Mouse (Mus musculus) embryonic facial prominence, embryonic 10.5 days (tissue): ENCODE results near the gene Hivep3. TPM values are rescaled to one million over a fixed set of nuclear protein-coding genes. Genes with fewer than 3 reads are reported as not detected.
A peak's percentile ranks its signal among the peaks of the same experiment; 100 is the strongest.

Source experiments
- DNase-seq: peaks from one replicate; pipeline ENCODE4 v3.0.0-alpha.2; 2017; ENCODE audit warnings: low spot score
- H3K27ac ChIP-seq: fragments of 300-500 bp; sonication (generic); replicated peaks from 2 replicates; pipeline ENCODE4 v1.5.1; 2016; ENCODE audit warnings: mild to moderate bottlenecking
- H3K27me3 ChIP-seq: fragments of 300-500 bp; sonication (generic); replicated peaks from 2 replicates; pipeline ENCODE4 v1.6.1; 2016; ENCODE audit warnings: low read depth, mild to moderate bottlenecking; ENCODE audit not compliant: poor library complexity, severe bottlenecking
- H3K36me3 ChIP-seq: fragments of 300-500 bp; sonication (generic); replicated peaks from 2 replicates; pipeline ENCODE4 v1.6.1; 2016; ENCODE audit warnings: mild to moderate bottlenecking, moderate library complexity
- H3K4me1 ChIP-seq: fragments of 300-500 bp; sonication (generic); 2 replicates; pipeline ENCODE4 v1.6.1; 2016
- H3K4me3 ChIP-seq: fragments of 300-500 bp; sonication (generic); 2 replicates; pipeline ENCODE4 v1.5.1; 2016; ENCODE audit warnings: mild to moderate bottlenecking, moderate library complexity
- H3K9me3 ChIP-seq: fragments of 300-500 bp; sonication (generic); 2 replicates; pipeline ENCODE4 v1.6.1; 2016; ENCODE audit warnings: mild to moderate bottlenecking
- WGBS: fragments of 180-500 bp; shearing (Covaris S2); methylation state at CpG from one replicate; pipeline ENCODE4 v1.1.7; 2016; 5-methylcytosine and 5-hydroxymethylcytosine counted together
- polyA plus RNA-seq: library from polyadenylated mRNA; unstranded; fragments of >200 nt; fragmentation: Nextera tagmentation; extraction: Ambion mirVana; gene quantifications from 2 replicates; pipeline ENCODE4 v1.2.1, GENCODE M21; 2016

Hivep3 gene
- polyA plus RNA-seq, 1 experiment from 2014 or later = 1.5 TPM

- Histone ChIP-seq H3K36me3 (no peaks in the 10 kb centered on the region), H3K27me3 (peaks cover 63% of the 10 kb centered on the region), H3K27ac (no peak overlapping the region), H3K4me1 (peaks cover 43% of the 10 kb centered on the region), H3K4me3 (no peak overlapping the region), H3K9me3 (no peaks in the 10 kb centered on the region)
- DNase-seq = peak; percentile 19
- WGBS = 6% methylated on average over 2 of the region's 2 CpGs
Observed at GRCm38 (mm10) chr4:119812775-119813174, 79.2 kb downstream of the Hivep3 start.

- Histone ChIP-seq H3K9me3 (no peaks in the 10 kb centered on the region), H3K36me3 (no peaks in the 10 kb centered on the region), H3K4me1 (peaks cover 43% of the 10 kb centered on the region), H3K27ac (no peak overlapping the region), H3K4me3 (no peak overlapping the region; the same call in 1 of the 2 replicates), H3K27me3 (peaks cover 63% of the 10 kb centered on the region)
- no peak for DNase-seq
- 8% methylated on average over 12 of the region's 12 CpGs for WGBS
Observed at GRCm38 (mm10) chr4:119813500-119814184, 80.1 kb downstream of the Hivep3 start.

DNA sequence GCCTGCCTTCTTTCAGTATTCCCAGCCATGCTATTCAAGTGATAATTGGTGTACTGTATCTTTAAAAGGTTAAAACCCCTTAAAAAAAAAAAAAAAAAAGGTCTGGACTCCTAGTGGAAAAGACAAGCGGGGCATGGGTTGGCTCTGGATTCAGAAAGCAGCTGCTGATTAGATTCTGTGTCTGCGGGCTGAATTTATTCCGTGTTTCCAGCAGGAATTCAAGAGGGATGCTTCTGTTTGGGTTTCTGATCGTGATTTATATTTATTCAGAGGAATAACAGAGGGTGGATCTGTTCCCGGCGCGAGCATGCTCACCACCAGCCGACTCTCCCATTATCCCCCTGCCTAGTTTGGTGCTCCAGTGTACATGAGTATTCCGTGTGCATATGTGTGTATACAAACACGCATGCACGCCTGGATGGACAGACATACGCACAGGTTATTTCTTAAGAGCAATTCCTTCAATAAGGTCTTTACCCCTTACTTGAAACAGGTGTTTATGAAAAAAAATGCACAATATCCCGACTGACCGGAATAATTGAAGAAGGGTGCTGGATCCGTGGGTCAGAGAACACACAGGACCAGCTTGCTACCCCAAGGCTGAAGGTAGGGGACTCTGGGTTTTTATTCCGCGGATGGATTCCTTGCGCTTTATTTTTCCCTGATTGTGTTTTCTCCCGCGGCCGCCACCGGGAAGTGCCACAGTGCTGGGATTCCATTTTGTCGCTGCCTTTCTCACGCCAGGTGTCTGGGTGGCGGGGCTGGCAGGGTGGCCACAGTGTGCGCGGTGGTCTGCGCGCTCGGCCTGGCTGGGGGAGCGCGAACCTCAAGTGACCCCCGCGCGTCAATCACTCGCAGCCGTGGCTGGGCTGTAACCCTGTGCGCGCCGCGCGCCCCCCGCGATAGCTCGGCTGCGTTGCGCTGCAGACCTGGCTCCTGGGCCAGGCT is 80.9 kb downstream of the Hivep3 start:
- peak overlapping the region; percentile 66 for H3K4me3 ChIP-seq
- peaks cover 43% of the 10 kb centered on the region for H3K4me1 ChIP-seq
- WGBS = 2% methylated on average over 47 of the region's 47 CpGs
- no peaks in the 10 kb centered on the region for H3K36me3 ChIP-seq
- peak; percentile 43 for DNase-seq
- peaks cover 63% of the 10 kb centered on the region for H3K27me3 ChIP-seq
- H3K9me3 ChIP-seq = no peaks in the 10 kb centered on the region
- no peak overlapping the region; the same call in 1 of the 2 replicates for H3K27ac ChIP-seq

DNA sequence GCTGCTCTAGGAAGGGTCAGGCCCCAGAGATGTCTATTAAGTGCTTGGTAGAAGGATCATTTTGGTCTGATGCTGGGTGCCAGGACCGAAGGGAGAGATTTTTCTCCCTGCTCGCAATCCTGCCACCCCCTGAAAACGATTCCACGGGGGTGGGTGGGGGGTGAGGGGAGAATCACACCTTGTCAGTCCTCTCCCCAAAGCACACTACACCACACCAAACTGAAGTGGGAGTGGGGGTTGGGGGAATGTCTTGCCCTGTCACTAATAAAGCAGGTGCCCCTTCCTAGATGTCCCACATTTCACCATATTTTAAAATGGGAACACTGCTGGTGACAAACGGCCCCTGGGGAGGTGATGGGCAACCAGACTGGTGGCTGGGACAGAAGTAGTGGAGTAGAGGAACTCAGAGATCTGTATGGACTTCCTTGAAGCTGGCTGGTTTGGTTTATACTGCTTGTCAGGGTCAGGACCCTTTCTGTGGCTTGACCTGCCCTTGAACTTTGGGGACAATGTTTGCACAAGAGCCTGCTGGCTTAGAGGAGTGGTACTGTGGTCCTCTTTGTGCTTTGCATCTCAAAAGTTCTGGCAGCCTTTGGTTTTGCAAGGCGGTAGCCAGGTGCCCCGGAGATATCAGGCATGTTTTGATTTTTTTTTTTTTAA is 81.7 kb downstream of the Hivep3 start:
- WGBS = 11% methylated on average over 7 of the region's 7 CpGs
- peaks cover 43% of the 10 kb centered on the region for H3K4me1 ChIP-seq
- no peak overlapping the region for H3K27ac ChIP-seq
- H3K36me3 ChIP-seq = no peaks in the 10 kb centered on the region
- peak; percentile 16 for DNase-seq
- H3K9me3 ChIP-seq = no peaks in the 10 kb centered on the region
- peak overlapping the region; percentile 66 for H3K4me3 ChIP-seq
- peaks cover 63% of the 10 kb centered on the region for H3K27me3 ChIP-seq

DNA sequence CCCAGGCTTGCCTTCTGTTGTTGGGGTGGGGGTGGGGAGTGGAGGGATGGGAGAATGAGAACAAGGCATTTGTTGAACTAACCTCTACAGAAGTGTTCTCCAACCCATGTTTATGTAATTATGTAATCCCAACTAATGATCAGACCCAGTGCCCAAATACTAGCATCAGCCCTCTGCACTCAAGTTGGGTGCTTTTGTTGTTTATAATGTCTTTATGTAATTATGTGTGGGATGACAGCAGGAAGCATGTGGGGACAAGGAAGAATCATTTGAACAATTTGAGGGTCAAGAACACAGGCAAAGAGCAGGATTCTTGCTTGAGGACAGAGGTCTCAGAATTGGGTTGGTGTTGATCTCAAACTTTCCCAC is 82.2 kb downstream of the Hivep3 start:
- Histone ChIP-seq H3K27ac (no peak overlapping the region), H3K9me3 (no peaks in the 10 kb centered on the region), H3K36me3 (no peaks in the 10 kb centered on the region), H3K4me3 (peak overlapping the region; percentile 66; the same call in 1 of the 2 replicates), H3K27me3 (peaks cover 63% of the 10 kb centered on the region), H3K4me1 (peaks cover 43% of the 10 kb centered on the region)
- DNase-seq = no peak

DNA sequence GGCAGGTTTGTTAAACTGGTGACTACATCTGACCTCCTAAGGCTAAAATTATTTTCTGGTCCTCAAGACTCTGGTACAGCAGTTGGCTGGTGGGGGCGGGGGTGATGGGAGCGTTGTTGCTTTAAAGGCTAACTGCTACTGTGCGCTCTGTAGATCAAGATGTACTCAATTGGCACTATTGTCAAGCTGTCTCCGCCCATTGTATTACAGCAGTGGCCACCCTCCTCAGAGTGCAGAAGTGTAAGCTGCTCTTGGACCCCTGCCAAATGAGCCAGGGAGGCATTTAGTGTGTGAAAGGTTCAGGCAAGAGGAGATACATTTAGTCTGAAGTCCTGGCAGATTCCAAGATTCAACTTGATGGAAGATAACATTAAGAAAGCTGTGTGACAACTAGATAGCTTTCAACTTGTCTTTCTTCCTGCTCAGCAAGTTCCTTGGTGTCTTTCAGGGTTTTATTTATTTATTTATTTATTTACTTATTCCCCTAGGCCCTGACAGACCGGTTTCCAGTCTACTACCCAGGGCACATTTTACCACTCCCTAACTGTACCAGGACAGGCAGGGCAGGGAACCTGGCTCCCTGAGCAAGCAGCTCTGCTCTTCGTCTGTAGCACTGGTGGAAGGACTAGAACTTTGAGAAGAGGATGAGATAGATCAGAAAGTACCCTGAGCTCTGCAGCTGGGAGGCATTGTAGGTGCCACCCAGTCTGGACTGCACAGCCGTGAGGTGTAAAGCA is 83.2 kb downstream of the Hivep3 start:
- no peaks in the 10 kb centered on the region for H3K9me3 ChIP-seq
- H3K4me3 ChIP-seq = no peak overlapping the region
- 62% methylated on average over 7 of the region's 7 CpGs for WGBS
- H3K4me1 ChIP-seq = peaks cover 43% of the 10 kb centered on the region
- no peaks in the 10 kb centered on the region for H3K36me3 ChIP-seq
- no peak overlapping the region for H3K27ac ChIP-seq
- H3K27me3 ChIP-seq = peaks cover 55% of the 10 kb centered on the region
- no peak for DNase-seq

DNA sequence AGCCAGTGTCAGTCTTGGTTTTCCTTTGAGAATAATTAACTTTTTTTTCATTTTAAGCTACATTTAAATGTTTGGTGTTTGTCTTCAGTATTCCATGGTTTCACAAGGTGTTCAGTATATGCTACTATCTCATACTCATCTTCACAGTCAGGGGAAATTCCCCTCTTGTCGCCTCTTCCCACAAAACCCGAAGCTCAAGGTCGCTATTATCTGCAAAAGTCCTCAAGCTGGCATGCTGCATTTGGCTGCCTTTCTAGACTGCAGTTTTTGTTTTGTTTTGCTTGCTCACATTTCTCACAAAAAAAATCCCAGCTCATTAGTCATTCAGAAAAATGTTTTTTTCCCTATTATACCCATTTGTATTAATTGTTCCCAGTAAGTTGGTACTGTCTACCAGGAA is 92.4 kb downstream of the Hivep3 start:
- no peaks in the 10 kb centered on the region for H3K27me3 ChIP-seq
- WGBS = 82% methylated on average over 3 of the region's 3 CpGs
- H3K27ac ChIP-seq = no peak overlapping the region
- no peak for DNase-seq
- no peak overlapping the region for H3K4me3 ChIP-seq
- no peaks in the 10 kb centered on the region for H3K36me3 ChIP-seq
- no peaks in the 10 kb centered on the region for H3K9me3 ChIP-seq
- no peaks in the 10 kb centered on the region for H3K4me1 ChIP-seq

DNA sequence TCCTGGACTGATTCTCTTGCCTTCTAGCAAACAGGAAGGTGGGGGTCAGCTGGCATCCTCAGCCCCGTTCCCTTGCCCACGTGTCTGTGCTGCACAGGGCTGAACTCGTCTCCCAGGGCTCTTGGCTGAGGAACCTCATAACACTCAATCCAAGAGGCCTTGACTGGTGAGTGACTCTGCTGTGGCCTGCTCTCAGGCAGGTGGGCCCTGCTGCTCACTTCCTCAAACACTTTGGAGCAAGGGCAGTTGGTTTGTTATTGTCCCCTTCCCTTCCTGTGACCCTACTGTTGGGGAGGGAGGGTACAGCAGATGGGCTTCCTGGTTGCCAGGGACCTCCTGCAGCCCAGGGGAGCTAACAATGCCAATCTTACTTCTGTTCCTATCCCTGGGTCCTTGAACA is 94.8 kb downstream of the Hivep3 start:
- H3K4me3 ChIP-seq = no peak overlapping the region
- H3K27me3 ChIP-seq = no peaks in the 10 kb centered on the region
- H3K36me3 ChIP-seq = no peaks in the 10 kb centered on the region
- no peak overlapping the region for H3K27ac ChIP-seq
- no peaks in the 10 kb centered on the region for H3K9me3 ChIP-seq
- H3K4me1 ChIP-seq = peaks cover 4% of the 10 kb centered on the region
- no peak for DNase-seq
- 79% methylated on average over 3 of the region's 3 CpGs for WGBS

- no peak overlapping the region for H3K27ac ChIP-seq
- WGBS = 73% methylated on average over 4 of the region's 4 CpGs
- DNase-seq = no peak
- no peak overlapping the region for H3K4me3 ChIP-seq
- no peaks in the 10 kb centered on the region for H3K9me3 ChIP-seq
- no peaks in the 10 kb centered on the region for H3K27me3 ChIP-seq
- peaks cover 10% of the 10 kb centered on the region for H3K4me1 ChIP-seq
- no peaks in the 10 kb centered on the region for H3K36me3 ChIP-seq
Observed at GRCm38 (mm10) chr4:119828996-119829395, 95.4 kb downstream of the Hivep3 start.

DNA sequence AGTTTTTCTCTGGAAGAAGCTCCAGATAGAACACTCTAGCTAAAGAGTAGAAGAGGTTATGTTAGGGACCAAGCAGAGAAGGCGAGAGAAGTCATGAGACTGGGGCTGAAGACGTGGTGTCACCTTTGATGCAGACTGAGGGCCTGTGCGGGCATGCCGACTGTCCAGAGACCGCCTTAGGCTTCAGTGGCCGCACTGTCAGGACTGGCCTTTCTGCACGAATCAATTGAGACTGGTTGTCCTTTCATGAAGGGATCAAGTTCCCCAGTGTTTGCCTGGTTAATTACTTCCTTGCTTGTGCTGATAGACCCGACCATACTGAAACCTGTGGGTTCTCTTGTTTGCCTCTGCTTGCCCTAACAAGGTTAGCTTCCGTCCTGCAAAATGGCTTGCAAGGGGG is 99.7 kb downstream of the Hivep3 start:
- DNase-seq = peak; percentile 34
- 35% methylated on average over 9 of the region's 9 CpGs for WGBS

GRCm38 (mm10) chr4:119833884-119834283 is 100.3 kb downstream of the Hivep3 start:
- Histone ChIP-seq H3K9me3 (no peaks in the 10 kb centered on the region), H3K27ac (no peak overlapping the region), H3K4me3 (no peak overlapping the region), H3K36me3 (no peaks in the 10 kb centered on the region), H3K27me3 (no peaks in the 10 kb centered on the region), H3K4me1 (peaks cover 13% of the 10 kb centered on the region)
- WGBS = 72% methylated on average over 5 of the region's 5 CpGs
- DNase-seq = no peak

More for the DNA sequence above, 99.7 kb downstream of the Hivep3 start:
- no peak overlapping the region for H3K27ac ChIP-seq
- H3K27me3 ChIP-seq = no peaks in the 10 kb centered on the region
- no peaks in the 10 kb centered on the region for H3K9me3 ChIP-seq
- H3K4me3 ChIP-seq = no peak overlapping the region
- H3K4me1 ChIP-seq = peaks cover 13% of the 10 kb centered on the region
- no peaks in the 10 kb centered on the region for H3K36me3 ChIP-seq

GRCm38 (mm10) chr4:119836181-119836580 is 102.6 kb downstream of the Hivep3 start:
- Histone ChIP-seq H3K27ac (no peak overlapping the region), H3K27me3 (no peaks in the 10 kb centered on the region), H3K4me1 (peaks cover 13% of the 10 kb centered on the region), H3K4me3 (no peak overlapping the region), H3K9me3 (no peaks in the 10 kb centered on the region), H3K36me3 (no peaks in the 10 kb centered on the region)
- DNase-seq = no peak
- 80% methylated on average over 3 of the region's 3 CpGs for WGBS
